Mouse (Mus musculus): ENCODE data around the gene Mroh8. TPM values are rescaled to one million over a fixed set of nuclear protein-coding genes. Genes with fewer than 3 reads are reported as not detected.

The Mroh8 gene
- polyA plus RNA-seq, 1 experiment from 2014 or later: 0.46 TPM

DNA sequence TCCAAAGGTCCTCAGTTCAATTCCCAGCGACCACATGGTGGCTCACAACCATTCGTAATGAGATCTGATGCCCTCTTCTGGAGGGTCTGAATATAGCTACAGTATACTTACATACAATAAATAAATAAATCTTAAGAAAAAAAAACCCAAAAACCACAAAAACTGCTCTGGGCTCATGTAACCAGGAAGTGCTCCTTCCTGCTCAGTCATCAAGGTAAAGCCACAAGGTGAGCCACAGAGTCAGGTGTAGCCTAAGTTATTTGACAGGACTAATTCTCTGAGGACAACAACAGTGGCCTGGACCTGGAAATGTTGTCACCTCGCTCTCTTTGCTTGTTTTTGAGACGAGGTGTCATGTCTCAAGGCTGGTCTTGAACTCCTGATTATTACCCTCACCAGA, 88.7 kb downstream of the Mroh8 start:
- Histone ChIP-seq H3K27me3 (replicated peaks) (no peaks in the 10 kb centered on the region), H3K27ac (ENCODE audit: poor library complexity, severe bottlenecking) (no peak overlapping the region), H3K4me3 (no peak overlapping the region), H3K9me3 (replicated peaks) (no peaks in the 10 kb centered on the region), H3K36me3 (peaks cover 86% of the 10 kb centered on the region), H3K9ac (no peak overlapping the region), H3K4me1 (replicated peaks) (no peaks in the 10 kb centered on the region), H3K4me2 (no peak overlapping the region)
- WGBS: 95% methylated on average over 4 of the region's 4 CpGs
- no peak for ATAC-seq (ENCODE audit: insufficient number of reproducible peaks, low FRiP score)

DNA sequence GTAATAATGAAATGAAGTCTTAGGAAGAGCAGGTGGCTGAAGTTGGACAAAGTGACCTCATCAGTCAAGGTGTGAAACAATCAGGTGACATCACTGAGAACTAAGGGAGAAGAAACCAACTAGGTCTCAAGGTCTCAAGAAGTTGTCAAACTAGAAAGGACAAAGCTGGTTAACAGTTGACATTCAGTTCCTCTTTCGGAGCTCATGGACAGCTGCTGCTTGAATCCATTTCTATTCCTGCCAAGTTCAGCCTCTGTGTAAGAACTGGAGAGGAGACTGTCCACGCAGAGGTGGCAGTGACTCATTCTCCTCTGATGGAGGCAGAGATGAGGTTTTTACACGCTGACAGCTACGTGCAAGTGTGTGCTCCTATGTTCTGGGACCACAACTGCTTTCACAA, 92.1 kb downstream of the Mroh8 start:
- WGBS: 86% methylated on average over 4 of the region's 4 CpGs
- Histone ChIP-seq H3K9ac (no peak overlapping the region), H3K4me1 (replicated peaks) (peaks cover 12% of the 10 kb centered on the region), H3K27me3 (replicated peaks) (no peaks in the 10 kb centered on the region), H3K36me3 (peaks cover 70% of the 10 kb centered on the region), H3K9me3 (replicated peaks) (no peaks in the 10 kb centered on the region), H3K4me3 (no peak overlapping the region), H3K4me2 (no peak overlapping the region), H3K27ac (ENCODE audit: poor library complexity, severe bottlenecking) (no peak overlapping the region)
- ATAC-seq (ENCODE audit: insufficient number of reproducible peaks, low FRiP score): no peak

DNA sequence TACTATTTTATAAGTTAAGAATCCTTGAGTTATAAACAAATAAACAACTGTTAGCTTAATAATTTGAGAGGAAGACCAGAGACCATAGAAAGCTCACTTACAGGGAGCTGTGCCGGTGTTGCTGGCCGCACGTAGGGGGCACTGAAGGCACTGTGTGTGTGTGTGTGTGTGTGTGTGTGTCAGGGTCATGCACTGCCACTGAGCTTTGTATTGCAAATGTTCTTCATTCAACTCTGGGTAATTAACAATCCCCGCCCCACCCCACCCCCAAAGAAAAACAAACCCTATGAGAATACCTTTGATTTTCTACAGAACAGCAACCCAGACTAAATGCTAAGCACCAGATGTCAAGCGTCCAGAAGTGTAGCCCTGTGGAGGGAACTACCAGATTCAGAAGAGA, 92.8 kb downstream of the Mroh8 start:
- H3K4me3 ChIP-seq: no peak overlapping the region
- H3K9me3 ChIP-seq (replicated peaks): no peaks in the 10 kb centered on the region
- H3K9ac ChIP-seq: no peak overlapping the region
- no peak for ATAC-seq (ENCODE audit: insufficient number of reproducible peaks, low FRiP score)
- WGBS: 77% methylated on average over 5 of the region's 5 CpGs
- H3K4me1 ChIP-seq (replicated peaks): peaks cover 12% of the 10 kb centered on the region
- no peaks in the 10 kb centered on the region for H3K27me3 ChIP-seq (replicated peaks)
- H3K36me3 ChIP-seq: peaks cover 67% of the 10 kb centered on the region
- no peak overlapping the region for H3K27ac ChIP-seq (ENCODE audit: poor library complexity, severe bottlenecking)
- no peak overlapping the region for H3K4me2 ChIP-seq

DNA sequence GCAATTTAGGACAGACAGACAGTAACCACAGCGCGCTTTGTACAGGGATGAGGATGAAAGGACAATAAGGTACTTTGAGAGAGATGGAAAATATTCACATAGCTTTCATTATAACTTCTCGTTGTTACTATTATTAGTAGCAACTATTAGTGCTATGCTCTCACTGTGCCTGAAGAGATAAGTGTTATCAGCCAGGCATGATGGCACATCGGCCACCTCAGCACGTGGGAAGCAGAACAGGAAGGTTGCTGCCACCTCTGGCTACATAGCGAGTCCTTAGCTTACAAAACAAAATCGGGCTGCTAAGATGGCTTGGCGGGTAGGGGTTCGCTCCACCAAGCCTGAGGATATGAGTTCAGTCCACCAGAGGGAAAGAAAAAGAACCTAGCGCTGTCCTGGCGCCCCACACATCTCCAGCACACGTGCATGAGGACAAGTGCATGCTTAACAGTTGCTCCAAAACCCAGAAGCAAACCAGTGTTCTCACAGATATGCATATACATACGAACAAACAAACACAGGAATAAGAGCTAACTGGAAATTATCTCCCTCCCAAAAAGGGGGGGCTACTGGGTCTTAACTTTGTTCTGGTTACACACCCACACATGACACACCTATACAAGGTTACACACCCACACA, 94.2 kb downstream of the Mroh8 start:
- Histone ChIP-seq H3K4me1 (replicated peaks) (peaks cover 12% of the 10 kb centered on the region), H3K27me3 (replicated peaks) (no peaks in the 10 kb centered on the region), H3K4me3 (no peak overlapping the region), H3K36me3 (peaks cover 60% of the 10 kb centered on the region), H3K9ac (no peak overlapping the region; the same call in 1 of the 2 replicates), H3K4me2 (0 out of 2 replicates have a peak overlapping the region, but pooled peaks have one; percentile 3), H3K9me3 (replicated peaks) (no peaks in the 10 kb centered on the region), H3K27ac (ENCODE audit: poor library complexity, severe bottlenecking) (no peak overlapping the region)
- 62% methylated on average over 13 of the region's 13 CpGs for WGBS
- no peak for ATAC-seq (ENCODE audit: insufficient number of reproducible peaks, low FRiP score)

DNA sequence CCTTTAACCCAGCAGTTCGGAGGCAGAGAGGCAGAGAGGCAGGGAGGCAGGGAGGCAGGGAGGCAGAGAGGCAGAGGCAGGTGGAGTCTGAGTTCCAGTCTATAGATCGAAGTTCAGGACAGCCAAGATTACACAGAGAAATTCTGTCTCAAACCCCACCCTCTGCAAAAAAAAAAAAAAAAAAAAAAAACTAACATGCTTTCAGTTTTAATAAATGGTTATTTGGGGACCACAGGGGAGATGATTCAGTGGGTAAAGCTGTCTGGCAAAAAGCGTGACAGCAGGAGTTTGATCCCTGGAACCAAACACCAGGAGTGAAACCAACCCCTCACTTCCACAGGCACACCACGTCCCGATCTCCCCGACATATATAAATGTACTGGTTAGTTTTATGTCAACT, 101.2 kb downstream of the Mroh8 start:
- H3K9me3 ChIP-seq (replicated peaks): no peaks in the 10 kb centered on the region
- H3K4me2 ChIP-seq: no peak overlapping the region
- H3K4me3 ChIP-seq: no peak overlapping the region
- 88% methylated on average over 6 of the region's 6 CpGs for WGBS
- peaks cover 56% of the 10 kb centered on the region for H3K36me3 ChIP-seq
- H3K27me3 ChIP-seq (replicated peaks): no peaks in the 10 kb centered on the region
- H3K4me1 ChIP-seq (replicated peaks): no peaks in the 10 kb centered on the region
- no peak overlapping the region for H3K27ac ChIP-seq (ENCODE audit: poor library complexity, severe bottlenecking)
- no peak for ATAC-seq (ENCODE audit: insufficient number of reproducible peaks, low FRiP score)
- H3K9ac ChIP-seq: no peak overlapping the region

DNA sequence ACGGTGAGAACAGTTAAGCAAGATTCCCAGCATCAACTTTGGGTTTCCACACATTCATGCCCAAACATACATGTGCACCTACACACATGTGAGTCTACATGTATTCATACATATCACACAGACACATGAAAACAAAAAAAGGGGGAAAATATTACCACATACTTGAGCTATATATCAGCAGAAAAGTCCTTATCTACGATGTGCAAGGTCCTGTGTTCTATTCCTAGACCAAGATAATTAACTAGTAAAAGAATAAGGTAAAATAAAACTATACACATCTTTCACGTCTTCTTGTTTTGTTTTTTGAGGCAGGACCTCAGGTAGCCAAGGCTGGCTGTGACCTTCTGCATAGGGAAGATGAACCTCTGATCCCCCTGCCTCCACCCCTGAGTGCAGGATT, 103.1 kb downstream of the Mroh8 start:
- Histone ChIP-seq H3K27me3 (replicated peaks) (no peaks in the 10 kb centered on the region), H3K27ac (ENCODE audit: poor library complexity, severe bottlenecking) (no peak overlapping the region), H3K4me1 (replicated peaks) (no peaks in the 10 kb centered on the region), H3K4me3 (no peak overlapping the region), H3K36me3 (peaks cover 54% of the 10 kb centered on the region), H3K9me3 (replicated peaks) (no peaks in the 10 kb centered on the region), H3K9ac (no peak overlapping the region), H3K4me2 (no peak overlapping the region)
- ATAC-seq (ENCODE audit: insufficient number of reproducible peaks, low FRiP score): no peak
- WGBS: 86% methylated on average over 3 of the region's 3 CpGs

DNA sequence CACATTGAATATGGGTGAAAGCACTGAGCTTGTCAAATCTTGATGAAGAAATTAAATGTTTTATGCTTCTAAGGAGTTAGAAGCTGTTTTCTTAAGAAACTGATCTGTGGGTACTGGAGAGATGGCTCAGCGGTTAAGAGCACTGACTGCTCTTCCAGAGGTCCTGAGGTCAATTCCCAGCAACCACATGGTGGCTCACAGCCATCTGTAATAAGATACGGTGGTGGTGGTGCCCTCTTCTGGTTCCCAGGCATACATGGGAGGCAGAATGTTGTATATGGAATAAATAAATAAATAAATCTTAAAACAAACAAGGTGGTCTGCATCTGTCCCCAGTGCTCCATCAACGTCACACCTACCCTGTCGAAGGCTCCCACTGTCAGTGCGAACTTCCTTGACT, 104.9 kb downstream of the Mroh8 start:
- Histone ChIP-seq H3K36me3 (peaks cover 57% of the 10 kb centered on the region), H3K4me2 (no peak overlapping the region), H3K9me3 (replicated peaks) (no peaks in the 10 kb centered on the region), H3K9ac (no peak overlapping the region), H3K4me3 (no peak overlapping the region), H3K27ac (ENCODE audit: poor library complexity, severe bottlenecking) (no peak overlapping the region), H3K27me3 (replicated peaks) (no peaks in the 10 kb centered on the region), H3K4me1 (replicated peaks) (peaks cover 10% of the 10 kb centered on the region)
- WGBS: 80% methylated on average over 5 of the region's 5 CpGs
- no peak for ATAC-seq (ENCODE audit: insufficient number of reproducible peaks, low FRiP score)

DNA sequence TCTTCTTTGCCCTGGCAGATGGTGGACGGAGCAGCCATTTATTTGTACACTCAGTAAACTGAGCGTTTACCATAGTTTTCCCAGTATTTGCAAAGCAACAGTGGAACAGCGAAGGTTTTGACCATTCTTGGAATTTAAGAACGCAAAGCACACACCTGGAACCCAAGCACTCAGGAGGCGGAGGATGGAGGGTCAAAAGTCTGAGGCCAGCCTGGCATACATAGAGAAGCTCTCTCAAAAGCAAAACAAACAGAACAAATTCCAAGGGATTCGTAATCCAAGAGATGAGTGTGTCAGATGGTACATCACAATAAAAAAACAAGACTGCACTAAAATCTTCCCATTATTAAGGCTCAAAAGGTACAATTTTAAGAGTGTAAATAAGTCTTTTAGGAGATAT, 105.8 kb downstream of the Mroh8 start:
- 96% methylated on average over 6 of the region's 6 CpGs for WGBS
- Histone ChIP-seq H3K27me3 (replicated peaks) (no peaks in the 10 kb centered on the region), H3K36me3 (peaks cover 62% of the 10 kb centered on the region), H3K4me1 (replicated peaks) (peaks cover 10% of the 10 kb centered on the region), H3K9me3 (replicated peaks) (no peaks in the 10 kb centered on the region), H3K4me3 (no peak overlapping the region), H3K4me2 (no peak overlapping the region), H3K27ac (ENCODE audit: poor library complexity, severe bottlenecking) (no peak overlapping the region), H3K9ac (no peak overlapping the region)
- ATAC-seq (ENCODE audit: insufficient number of reproducible peaks, low FRiP score): no peak

DNA sequence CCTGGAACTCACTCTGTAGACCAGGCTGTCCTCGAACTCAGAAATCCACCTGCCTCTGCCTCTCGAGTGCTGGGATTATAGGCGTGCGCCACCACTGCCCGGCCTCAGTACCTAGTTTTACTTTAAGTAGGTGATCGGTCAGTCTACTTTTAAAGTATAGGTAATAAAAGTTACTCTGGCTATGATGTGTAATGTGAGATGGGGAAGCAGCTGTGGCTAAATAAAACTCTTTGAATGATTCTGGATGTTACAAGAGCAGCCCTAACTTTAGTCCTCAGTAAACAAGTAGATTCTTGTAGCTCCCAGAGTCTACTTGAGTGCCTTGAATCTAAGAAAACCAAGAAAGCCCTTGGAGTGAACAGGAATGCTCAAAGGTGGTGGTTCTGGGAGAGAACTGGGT, 106.4 kb downstream of the Mroh8 start:
- peaks cover 65% of the 10 kb centered on the region for H3K36me3 ChIP-seq
- WGBS: 93% methylated on average over 6 of the region's 6 CpGs
- H3K9ac ChIP-seq: no peak overlapping the region
- no peak overlapping the region for H3K4me2 ChIP-seq
- H3K9me3 ChIP-seq (replicated peaks): no peaks in the 10 kb centered on the region
- H3K4me1 ChIP-seq (replicated peaks): peaks cover 10% of the 10 kb centered on the region
- H3K4me3 ChIP-seq: no peak overlapping the region
- no peak for ATAC-seq (ENCODE audit: insufficient number of reproducible peaks, low FRiP score)
- no peak overlapping the region for H3K27ac ChIP-seq (ENCODE audit: poor library complexity, severe bottlenecking)
- no peaks in the 10 kb centered on the region for H3K27me3 ChIP-seq (replicated peaks)

DNA sequence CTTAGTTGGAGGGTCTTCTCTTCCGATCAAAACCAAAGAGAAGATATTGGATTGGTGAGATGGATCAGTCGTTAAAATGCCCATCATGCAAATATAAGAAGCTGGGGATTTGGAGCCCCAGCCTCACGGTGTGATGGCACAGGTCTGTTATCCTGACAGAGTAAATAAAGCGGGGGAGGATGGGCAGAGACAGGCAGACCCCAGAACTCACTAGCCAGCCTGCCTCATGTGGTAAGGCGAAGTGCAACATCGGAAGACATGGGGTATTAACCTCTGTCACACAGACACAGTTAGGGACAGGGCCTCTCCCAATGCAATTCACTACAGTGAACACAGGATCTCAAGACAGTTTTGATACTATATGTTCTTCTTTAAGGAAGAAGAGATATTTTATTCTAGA, 108.7 kb downstream of the Mroh8 start:
- WGBS: 69% methylated on average over 6 of the region's 6 CpGs
- H3K27ac ChIP-seq (ENCODE audit: poor library complexity, severe bottlenecking): no peak overlapping the region
- no peak overlapping the region for H3K9ac ChIP-seq
- H3K4me1 ChIP-seq (replicated peaks): peaks cover 10% of the 10 kb centered on the region
- H3K4me3 ChIP-seq: no peak overlapping the region
- no peak for ATAC-seq (ENCODE audit: insufficient number of reproducible peaks, low FRiP score)
- no peaks in the 10 kb centered on the region for H3K9me3 ChIP-seq (replicated peaks)
- H3K27me3 ChIP-seq (replicated peaks): no peaks in the 10 kb centered on the region
- H3K36me3 ChIP-seq: peaks cover 68% of the 10 kb centered on the region
- no peak overlapping the region for H3K4me2 ChIP-seq

DNA sequence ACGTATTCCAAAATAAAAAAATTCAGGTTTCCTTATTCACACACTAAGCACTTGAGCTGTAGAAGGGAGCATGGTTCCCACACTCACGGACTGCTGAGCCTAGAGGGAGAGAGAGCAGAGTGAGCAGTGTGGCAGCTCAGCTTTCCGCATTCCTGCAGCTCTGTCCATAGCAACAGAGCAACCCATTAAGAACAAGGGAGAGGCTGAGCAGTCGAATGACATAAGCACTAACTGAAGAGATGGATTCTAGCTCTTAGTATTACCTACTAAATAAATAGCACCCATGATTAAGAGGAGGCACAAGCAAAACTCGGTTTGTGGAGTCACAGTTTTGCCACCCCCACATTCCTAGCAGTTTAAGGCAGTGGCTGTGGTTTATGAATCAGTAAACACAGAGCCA, 109.2 kb downstream of the Mroh8 start:
- peaks cover 10% of the 10 kb centered on the region for H3K4me1 ChIP-seq (replicated peaks)
- H3K27ac ChIP-seq (ENCODE audit: poor library complexity, severe bottlenecking): no peak overlapping the region
- 37% methylated on average over 5 of the region's 5 CpGs for WGBS
- H3K4me3 ChIP-seq: no peak overlapping the region
- no peaks in the 10 kb centered on the region for H3K27me3 ChIP-seq (replicated peaks)
- no peaks in the 10 kb centered on the region for H3K9me3 ChIP-seq (replicated peaks)
- H3K36me3 ChIP-seq: peaks cover 64% of the 10 kb centered on the region
- no peak overlapping the region for H3K9ac ChIP-seq
- ATAC-seq (ENCODE audit: insufficient number of reproducible peaks, low FRiP score): peak; percentile 69
- no peak overlapping the region for H3K4me2 ChIP-seq

DNA sequence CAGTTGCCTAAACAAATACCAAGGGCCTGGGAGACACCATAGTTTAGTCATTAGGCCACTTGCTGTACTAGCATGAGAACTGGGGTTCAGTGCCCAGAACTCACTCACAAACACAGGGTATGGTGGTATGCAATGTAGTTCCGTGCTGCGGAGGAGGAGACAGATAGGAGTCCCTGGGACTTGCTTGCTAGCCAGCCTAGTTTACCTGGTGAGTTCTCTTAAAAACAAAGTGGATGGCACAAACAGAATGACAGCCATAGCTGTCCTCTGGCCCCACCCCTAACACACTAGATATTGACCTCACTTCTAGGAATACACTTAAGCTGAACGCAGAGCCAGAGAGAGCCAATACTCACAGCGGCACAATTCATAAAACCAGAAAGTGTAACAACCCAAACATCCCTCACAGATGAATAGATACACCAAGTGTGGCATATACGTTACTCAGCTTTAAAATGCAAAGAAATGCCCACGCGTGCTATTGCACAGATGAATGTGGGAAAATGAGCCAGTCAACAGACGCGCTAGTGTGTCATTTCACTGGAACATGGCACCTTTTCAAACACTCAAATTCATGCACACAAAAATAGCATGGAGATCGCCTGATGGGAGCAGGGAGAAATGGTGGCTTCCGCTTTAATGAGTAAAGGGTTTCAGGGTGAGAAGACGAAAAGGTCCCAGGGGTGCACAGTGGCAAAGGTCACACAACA, 112.8 kb downstream of the Mroh8 start:
- Histone ChIP-seq H3K27ac (ENCODE audit: poor library complexity, severe bottlenecking) (no peak overlapping the region), H3K4me2 (no peak overlapping the region), H3K27me3 (replicated peaks) (no peaks in the 10 kb centered on the region), H3K9ac (no peak overlapping the region), H3K4me1 (replicated peaks) (peaks cover 10% of the 10 kb centered on the region), H3K4me3 (no peak overlapping the region), H3K9me3 (replicated peaks) (no peaks in the 10 kb centered on the region), H3K36me3 (peaks cover 55% of the 10 kb centered on the region)
- 92% methylated on average over 12 of the region's 12 CpGs for WGBS
- no peak for ATAC-seq (ENCODE audit: insufficient number of reproducible peaks, low FRiP score)
